Mouse (Mus musculus) lung, embryonic 14.5 days (tissue): ENCODE results near the gene Hoxc12. TPM values are rescaled to one million over a fixed set of nuclear protein-coding genes. Genes with fewer than 3 reads are reported as not detected.

Experiments used
- ATAC-seq: fragments of 200-750 bp; cut with Nextera tagmentation; 2 replicates; pipeline ENCODE4 v1.8.0; 2017; ENCODE audit warnings: mild to moderate bottlenecking, moderate TSS enrichment, moderate library complexity; ENCODE audit not compliant: insufficient read depth
- DNase-seq: peaks from one replicate; pipeline ENCODE4 v3.0.0-alpha.2; 2015
- H3K27ac ChIP-seq: fragments of 300-500 bp; sonication (generic); 2 replicates; pipeline ENCODE4 v1.5.1; 2014; ENCODE audit warnings: low read depth, mild to moderate bottlenecking, moderate library complexity
- H3K27me3 ChIP-seq: fragments of 300-500 bp; sonication (generic); 2 replicates; pipeline ENCODE4 v1.6.1; 2014; ENCODE audit warnings: low read length, control low read depth; ENCODE audit not compliant: insufficient read depth
- H3K36me3 ChIP-seq: fragments of 300-500 bp; sonication (generic); 2 replicates; pipeline ENCODE4 v1.6.1; 2014; ENCODE audit warnings: control low read depth; ENCODE audit not compliant: insufficient read depth
- H3K4me1 ChIP-seq: fragments of 300-500 bp; sonication (generic); 2 replicates; pipeline ENCODE4 v1.6.1; 2014; ENCODE audit warnings: antibody characterized with exemption, control low read depth; ENCODE audit not compliant: insufficient read depth
- H3K4me2 ChIP-seq: fragments of 300-500 bp; sonication (generic); 2 replicates; pipeline ENCODE4 v1.6.1; 2014; ENCODE audit warnings: mild to moderate bottlenecking
- H3K4me3 ChIP-seq: fragments of 300-500 bp; sonication (generic); 2 replicates; pipeline ENCODE4 v1.5.1; 2014; ENCODE audit warnings: low read depth, low read length
- H3K9ac ChIP-seq: fragments of 300-500 bp; sonication (generic); 2 replicates; pipeline ENCODE4 v1.6.1; 2014
- H3K9me3 ChIP-seq: fragments of 300-500 bp; sonication (generic); 2 replicates; pipeline ENCODE4 v1.6.1; 2016; ENCODE audit warnings: low read depth, low read length, control low read depth
- CTCF ChIP-seq: IDR thresholded peaks from 2 replicates; pipeline ENCODE4 v1.5.1; 2016; ENCODE audit warnings: antibody characterized with exemption, low read depth
- WGBS: fragments of 180-500 bp; shearing (Covaris S2); extraction: QIAGEN DNeasy Blood & Tissue Kit; methylation state at CpG from one replicate; pipeline ENCODE4 v1.1.7; 2014; 5-methylcytosine and 5-hydroxymethylcytosine counted together
- polyA plus RNA-seq: library from polyadenylated mRNA; unstranded; fragments of >200 nt; fragmentation: Nextera tagmentation; extraction: Ambion mirVana; gene quantifications from 2 replicates; pipeline ENCODE4 v1.2.1, GENCODE M21; 2014

The Hoxc12 gene
- not detected in 2 replicates for polyA plus RNA-seq

GRCm38 (mm10) chr15:102936279-102936972 lies at the start of gene Hoxc12:
Hoxc12 (plus strand) TSS chr15:102936757.
- no peak for ATAC-seq
- no peak for TF ChIP-seq CTCF
- WGBS, result 2% methylated on average over 31 of the region's 31 CpGs
- Histone ChIP-seq H3K27ac (no peak within 1 kb of the TSS), H3K9me3 (no peaks in the 10 kb centered on the region), H3K4me2 (no peak within 1 kb of the TSS), H3K4me1 (no peaks in the 10 kb centered on the region), H3K9ac (no peak within 1 kb of the TSS), H3K4me3 (no peak within 1 kb of the TSS), H3K27me3 (peaks cover 100% of the 10 kb centered on the region), H3K36me3 (no peaks in the 10 kb centered on the region)
- no peak for DNase-seq

GRCm38 (mm10) chr15:102895115-102895514 lies 41.4 kb upstream of the Hoxc12 start:
- no peak for ATAC-seq
- H3K27me3 ChIP-seq, result peaks cover 14% of the 10 kb centered on the region; the same call in 1 of the 2 replicates
- no peak for TF ChIP-seq CTCF

GRCm38 (mm10) chr15:102904946-102905345 lies 31.6 kb upstream of the Hoxc12 start:
- 10% methylated on average over 1 of the region's 1 CpGs for WGBS
- ATAC-seq, result no peak
- no peak for TF ChIP-seq CTCF
- Histone ChIP-seq H3K27ac (no peak overlapping the region), H3K36me3 (no peaks in the 10 kb centered on the region), H3K4me1 (no peaks in the 10 kb centered on the region), H3K4me2 (no peak overlapping the region), H3K4me3 (no peak overlapping the region), H3K27me3 (peaks cover 60% of the 10 kb centered on the region), H3K9ac (no peak overlapping the region), H3K9me3 (no peaks in the 10 kb centered on the region)
- no peak for DNase-seq

More at GRCm38 (mm10) chr15:102895115-102895514, 41.4 kb upstream of the Hoxc12 start:
- no peaks in the 10 kb centered on the region for H3K4me1 ChIP-seq
- DNase-seq, result no peak
- no peak overlapping the region for H3K9ac ChIP-seq
- H3K36me3 ChIP-seq, result no peaks in the 10 kb centered on the region
- 80% methylated on average over 6 of the region's 6 CpGs for WGBS
- no peak overlapping the region for H3K4me3 ChIP-seq
- H3K9me3 ChIP-seq, result no peaks in the 10 kb centered on the region
- H3K4me2 ChIP-seq, result no peak overlapping the region
- no peak overlapping the region for H3K27ac ChIP-seq

GRCm38 (mm10) chr15:102909536-102909935 lies 27.0 kb upstream of the Hoxc12 start:
- ATAC-seq, result no peak
- no peaks in the 10 kb centered on the region for H3K36me3 ChIP-seq
- peaks cover 96% of the 10 kb centered on the region for H3K27me3 ChIP-seq
- WGBS, result 2% methylated on average over 4 of the region's 4 CpGs
- H3K4me3 ChIP-seq, result no peak overlapping the region
- H3K27ac ChIP-seq, result no peak overlapping the region
- no peaks in the 10 kb centered on the region for H3K9me3 ChIP-seq
- H3K4me2 ChIP-seq, result no peak overlapping the region
- no peak overlapping the region for H3K9ac ChIP-seq
- no peak for TF ChIP-seq CTCF
- DNase-seq, result no peak
- H3K4me1 ChIP-seq, result no peaks in the 10 kb centered on the region

GRCm38 (mm10) chr15:102910038-102910437 lies 26.5 kb upstream of the Hoxc12 start:
- no peak for TF ChIP-seq CTCF
- no peak overlapping the region for H3K9ac ChIP-seq
- ATAC-seq, result no peak
- H3K4me3 ChIP-seq, result no peak overlapping the region
- no peak overlapping the region for H3K27ac ChIP-seq
- H3K9me3 ChIP-seq, result no peaks in the 10 kb centered on the region
- no peak overlapping the region for H3K4me2 ChIP-seq
- no peaks in the 10 kb centered on the region for H3K36me3 ChIP-seq
- H3K27me3 ChIP-seq, result peaks cover 96% of the 10 kb centered on the region
- DNase-seq, result no peak
- H3K4me1 ChIP-seq, result no peaks in the 10 kb centered on the region
- WGBS, result under 1% methylated on average over 18 of the region's 18 CpGs

GRCm38 (mm10) chr15:102910496-102911095 lies 26.0 kb upstream of the Hoxc12 start:
- DNase-seq, result no peak
- H3K27me3 ChIP-seq, result peaks cover 96% of the 10 kb centered on the region
- 2% methylated on average over 22 of the region's 22 CpGs for WGBS

GRCm38 (mm10) chr15:102913038-102913585 lies 23.4 kb upstream of the Hoxc12 start:
- H3K9me3 ChIP-seq, result no peaks in the 10 kb centered on the region
- DNase-seq (no peak), ATAC-seq (no peak)
- no peak overlapping the region for H3K9ac ChIP-seq
- no peaks in the 10 kb centered on the region for H3K4me1 ChIP-seq
- no peak overlapping the region for H3K4me2 ChIP-seq
- no peak overlapping the region for H3K4me3 ChIP-seq
- H3K27ac ChIP-seq, result no peak overlapping the region
- peaks cover 98% of the 10 kb centered on the region for H3K27me3 ChIP-seq
- WGBS, result 1% methylated on average over 19 of the region's 19 CpGs
- H3K36me3 ChIP-seq, result no peaks in the 10 kb centered on the region
- TF ChIP-seq CTCF, result no peak

More at GRCm38 (mm10) chr15:102910496-102911095, 26.0 kb upstream of the Hoxc12 start:
- Histone ChIP-seq H3K4me3 (no peak overlapping the region), H3K9ac (no peak overlapping the region), H3K4me2 (no peak overlapping the region), H3K4me1 (no peaks in the 10 kb centered on the region), H3K27ac (no peak overlapping the region), H3K36me3 (no peaks in the 10 kb centered on the region), H3K9me3 (no peaks in the 10 kb centered on the region)
- no peak for ATAC-seq
- TF ChIP-seq CTCF, result no peak
